Mouse (Mus musculus): ENCODE measurements around the gene 2510039O18Rik.

GRCm38 (mm10) chr4:147976237-147976636, 35.5 kb downstream of the 2510039O18Rik start:
- TF ChIP-seq CTCF (IDR thresholded peaks at IDR 0.05; ENCODE audit: low read depth) (no peak), EP300 (optimal IDR thresholded peaks at IDR 0.05) (no peak)
